Mouse (Mus musculus) hindbrain, postnatal 0 days (tissue): ENCODE measurements around the gene Bicral. TPM values are rescaled to one million over a fixed set of nuclear protein-coding genes. Genes with fewer than 3 reads are reported as not detected.
"Not testable (repeated sequence)": the region's sequence is repeated elsewhere in the genome, so short reads cannot be mapped to it uniquely, and the experiment has no call there.

Source experiments
- ATAC-seq: fragments of 200-750 bp; cut with Nextera tagmentation; 2 replicates; pipeline ENCODE4 v1.8.0; 2017; ENCODE audit warnings: mild to moderate bottlenecking, moderate TSS enrichment, moderate library complexity
- DNase-seq: peaks from one replicate; pipeline ENCODE4 v3.0.0-alpha.2; 2015; ENCODE audit warnings: low spot score
- H3K27ac ChIP-seq: fragments of 300-500 bp; sonication (generic); 2 replicates; pipeline ENCODE4 v1.5.1; 2014; ENCODE audit warnings: mild to moderate bottlenecking
- H3K27me3 ChIP-seq: fragments of 300-500 bp; sonication (generic); 2 replicates; pipeline ENCODE4 v1.6.1; 2014; ENCODE audit warnings: low read length, mixed read lengths; ENCODE audit not compliant: insufficient read depth
- H3K36me3 ChIP-seq: fragments of 300-500 bp; sonication (generic); 2 replicates; pipeline ENCODE4 v1.6.1; 2014; ENCODE audit warnings: low read length, mixed read lengths; ENCODE audit not compliant: insufficient read depth
- H3K4me1 ChIP-seq: fragments of 300-500 bp; sonication (generic); 2 replicates; pipeline ENCODE4 v1.6.1; 2014; ENCODE audit warnings: antibody characterized with exemption, low read length, mixed read lengths; ENCODE audit not compliant: insufficient read depth
- H3K4me2 ChIP-seq: fragments of 300-500 bp; sonication (generic); 2 replicates; pipeline ENCODE4 v1.6.1; 2014; ENCODE audit warnings: low read depth, mild to moderate bottlenecking, low read length, moderate library complexity, mixed read lengths
- H3K4me3 ChIP-seq: fragments of 300-500 bp; sonication (generic); 2 replicates; pipeline ENCODE4 v1.5.1; 2014; ENCODE audit warnings: low read length
- H3K9ac ChIP-seq: fragments of 300-500 bp; sonication (generic); replicated peaks from 2 replicates; pipeline ENCODE4 v1.6.1; 2014; ENCODE audit warnings: mild to moderate bottlenecking, low read length, moderate library complexity, mixed read lengths
- H3K9me3 ChIP-seq: fragments of 300-500 bp; sonication (generic); 2 replicates; pipeline ENCODE4 v1.6.1; 2016; ENCODE audit warnings: low read length, mixed read lengths
- CTCF ChIP-seq: IDR thresholded peaks from 2 replicates; pipeline ENCODE4 v1.5.1; 2016; ENCODE audit warnings: antibody characterized with exemption, control low read depth, low read depth
- WGBS: fragments of 180-500 bp; shearing (Covaris S2); extraction: QIAGEN DNeasy Blood & Tissue Kit; methylation state at CpG from one replicate; pipeline ENCODE4 v1.1.7; 2014; 5-methylcytosine and 5-hydroxymethylcytosine counted together
- polyA plus RNA-seq: library from polyadenylated mRNA; unstranded; fragments of >200 nt; fragmentation: Nextera tagmentation; extraction: Ambion mirVana; gene quantifications from 2 replicates; pipeline ENCODE4 v1.2.1, GENCODE M21; 2015
- total RNA-seq: library from RNA; depleted of rRNA; stranded (reverse); fragments of >200 nt; gene quantifications from 2 replicates; pipeline ENCODE4 v1.2.3, GENCODE M21; 2014

Bicral gene
- total and polyA plus RNA-seq, 2 experiments from 2014 or later = 5.2 to 22.9 TPM

- H3K27ac ChIP-seq = peak overlapping the region; percentile 100
- no peaks in the 10 kb centered on the region for H3K27me3 ChIP-seq
- no peak for TF ChIP-seq CTCF
- H3K9me3 ChIP-seq = no peaks in the 10 kb centered on the region
- H3K36me3 ChIP-seq = no peaks in the 10 kb centered on the region
- no peak for ATAC-seq
- peak overlapping the region; percentile 100; the same call in 1 of the 2 replicates for H3K9ac ChIP-seq
- H3K4me3 ChIP-seq = 0 out of 2 replicates have a peak overlapping the region, but pooled peaks have one; percentile 86
- 72% methylated on average over 8 of the region's 8 CpGs for WGBS
- H3K4me2 ChIP-seq = peak overlapping the region; percentile 57
- H3K4me1 ChIP-seq = peaks cover 13% of the 10 kb centered on the region
- no peak for DNase-seq
These were observed 3.6 kb downstream of the Bicral start for GRCm38 (mm10) chr17:46854640-46855110.

- peak overlapping the region; percentile 57; the same call in 1 of the 2 replicates for H3K4me2 ChIP-seq
- H3K4me1 ChIP-seq = peaks cover 13% of the 10 kb centered on the region
- H3K36me3 ChIP-seq = no peaks in the 10 kb centered on the region
- peak overlapping the region; percentile 100; the same call in 1 of the 2 replicates for H3K27ac ChIP-seq
- H3K27me3 ChIP-seq = no peaks in the 10 kb centered on the region
- TF ChIP-seq CTCF = no peak
- WGBS = 79% methylated on average over 7 of the region's 7 CpGs
- DNase-seq = no peak
- ATAC-seq = no peak
- H3K9me3 ChIP-seq = no peaks in the 10 kb centered on the region
- H3K4me3 ChIP-seq = no peak overlapping the region
- H3K9ac ChIP-seq = no peak overlapping the region; the same call in 1 of the 2 replicates
These were observed 4.2 kb downstream of the Bicral start for GRCm38 (mm10) chr17:46854096-46854495.

- 24% methylated on average over 6 of the region's 6 CpGs for WGBS
- Histone ChIP-seq H3K9ac (peak overlapping the region; percentile 4; the same call in 1 of the 2 replicates), H3K4me1 (peaks cover 13% of the 10 kb centered on the region), H3K27ac (peak overlapping the region; percentile 68), H3K4me2 (no peak overlapping the region), H3K9me3 (no peaks in the 10 kb centered on the region), H3K36me3 (no peaks in the 10 kb centered on the region), H3K27me3 (no peaks in the 10 kb centered on the region), H3K4me3 (no peak overlapping the region)
- TF ChIP-seq CTCF = no peak
- peak; percentile 84 for DNase-seq
- ATAC-seq = peak; percentile 69
These were observed 5.0 kb downstream of the Bicral start for GRCm38 (mm10) chr17:46853281-46853680.

GRCm38 (mm10) chr17:46852725-46853124, 5.6 kb downstream of the Bicral start:
- H3K36me3 ChIP-seq = no peaks in the 10 kb centered on the region
- H3K4me3 ChIP-seq = no peak overlapping the region
- H3K27ac ChIP-seq = peak overlapping the region; percentile 68
- no peaks in the 10 kb centered on the region for H3K9me3 ChIP-seq
- ATAC-seq = no peak
- H3K4me2 ChIP-seq = no peak overlapping the region
- no peak for TF ChIP-seq CTCF
- H3K4me1 ChIP-seq = peaks cover 13% of the 10 kb centered on the region
- DNase-seq = no peak
- WGBS = 38% methylated on average over 6 of the region's 6 CpGs
- peak overlapping the region; percentile 4; the same call in 1 of the 2 replicates for H3K9ac ChIP-seq
- no peaks in the 10 kb centered on the region for H3K27me3 ChIP-seq

- Histone ChIP-seq H3K36me3 (no peaks in the 10 kb centered on the region), H3K4me2 (no peak overlapping the region), H3K27ac (no peak overlapping the region), H3K4me1 (no peaks in the 10 kb centered on the region), H3K9me3 (no peaks in the 10 kb centered on the region), H3K27me3 (no peaks in the 10 kb centered on the region), H3K9ac (no peak overlapping the region), H3K4me3 (no peak overlapping the region)
- TF ChIP-seq CTCF = no peak
- WGBS = 88% methylated on average over 7 of the region's 7 CpGs
- ATAC-seq (no peak), DNase-seq (no peak)
These were observed 11.1 kb downstream of the Bicral start for GRCm38 (mm10) chr17:46847206-46847605.

- H3K27ac ChIP-seq, ATAC-seq, H3K9me3 ChIP-seq, H3K4me2 ChIP-seq, H3K36me3 ChIP-seq, H3K4me1 ChIP-seq, H3K9ac ChIP-seq, H3K4me3 ChIP-seq, H3K27me3 ChIP-seq, DNase-seq: not testable (repeated sequence)
- WGBS = 96% methylated on average over 18 of the region's 18 CpGs
These were observed 11.7 kb downstream of the Bicral start for GRCm38 (mm10) chr17:46846573-46846972.

GRCm38 (mm10) chr17:46845262-46845661, 13.0 kb downstream of the Bicral start:
- no peak overlapping the region for H3K27ac ChIP-seq
- H3K4me1 ChIP-seq = no peaks in the 10 kb centered on the region
- TF ChIP-seq CTCF = no peak
- WGBS = 84% methylated on average over 12 of the region's 12 CpGs
- H3K36me3 ChIP-seq = no peaks in the 10 kb centered on the region
- no peak overlapping the region for H3K9ac ChIP-seq
- no peak for DNase-seq
- no peak for ATAC-seq
- no peak overlapping the region for H3K4me2 ChIP-seq
- no peaks in the 10 kb centered on the region for H3K9me3 ChIP-seq
- H3K27me3 ChIP-seq = no peaks in the 10 kb centered on the region
- H3K4me3 ChIP-seq = no peak overlapping the region
